Mouse (Mus musculus) heart, postnatal 0 days (tissue): ENCODE data around the gene Ank. TPM values are rescaled to one million over a fixed set of nuclear protein-coding genes. Genes with fewer than 3 reads are reported as not detected.

Source experiments
- ATAC-seq: fragments of 200-750 bp; cut with Nextera tagmentation; 2 replicates; pipeline ENCODE4 v1.8.0; 2017; ENCODE audit warnings: low read depth, moderate number of reproducible peaks, moderate library complexity; ENCODE audit not compliant: insufficient read depth
- DNase-seq: peaks from one replicate; pipeline ENCODE4 v3.0.0-alpha.2; 2016; ENCODE audit warnings: low spot score
- H3K27ac ChIP-seq: fragments of 300-500 bp; sonication (generic); 2 replicates; pipeline ENCODE4 v1.5.1; 2014; ENCODE audit warnings: low read depth, mild to moderate bottlenecking
- H3K27me3 ChIP-seq: fragments of 300-500 bp; sonication (generic); 2 replicates; pipeline ENCODE4 v1.6.1; 2014; ENCODE audit warnings: low read length, mixed read lengths; ENCODE audit not compliant: control insufficient read depth, insufficient read depth
- H3K36me3 ChIP-seq: fragments of 300-500 bp; sonication (generic); replicated peaks from 2 replicates; pipeline ENCODE4 v1.6.1; 2014; ENCODE audit warnings: low read length, mixed read lengths; ENCODE audit not compliant: control insufficient read depth, insufficient read depth
- H3K4me1 ChIP-seq: fragments of 300-500 bp; sonication (generic); 2 replicates; pipeline ENCODE4 v1.6.1; 2014; ENCODE audit warnings: antibody characterized with exemption; ENCODE audit not compliant: control insufficient read depth, insufficient read depth
- H3K4me2 ChIP-seq: fragments of 300-500 bp; sonication (generic); 2 replicates; pipeline ENCODE4 v1.6.1; 2014; ENCODE audit warnings: low read depth, mild to moderate bottlenecking, low read length, moderate library complexity
- H3K4me3 ChIP-seq: fragments of 300-500 bp; sonication (generic); 2 replicates; pipeline ENCODE4 v1.5.1; 2014; ENCODE audit warnings: low read depth, low read length
- H3K9ac ChIP-seq: fragments of 300-500 bp; sonication (generic); replicated peaks from 2 replicates; pipeline ENCODE4 v1.6.1; 2014; ENCODE audit warnings: low read depth, low read length, mixed read lengths
- H3K9me3 ChIP-seq: fragments of 300-500 bp; sonication (generic); replicated peaks from 2 replicates; pipeline ENCODE4 v1.6.1; 2016; ENCODE audit warnings: low read length; ENCODE audit not compliant: control insufficient read depth
- CTCF ChIP-seq: IDR thresholded peaks from 2 replicates; pipeline ENCODE4 v1.5.1; 2016; ENCODE audit warnings: antibody characterized with exemption, control low read depth, low read depth
- EP300 ChIP-seq: IDR thresholded peaks from 2 replicates; pipeline ENCODE4 v1.6.1; 2016; ENCODE audit warnings: antibody characterized with exemption, low read depth
- WGBS: fragments of 180-500 bp; shearing (Covaris S2); extraction: QIAGEN DNeasy Blood & Tissue Kit; methylation state at CpG from one replicate; pipeline ENCODE4 v1.1.7; 2014; 5-methylcytosine and 5-hydroxymethylcytosine counted together
- polyA plus RNA-seq: library from polyadenylated mRNA; unstranded; fragments of >200 nt; fragmentation: Nextera tagmentation; extraction: Ambion mirVana; gene quantifications from 2 replicates; pipeline ENCODE4 v1.2.1, GENCODE M21; 2015
- total RNA-seq: library from RNA; depleted of rRNA; stranded (reverse); fragments of >200 nt; gene quantifications from 2 replicates; pipeline ENCODE4 v1.2.3, GENCODE M21; 2014; ENCODE audit warnings: low replicate concordance

Gene Ank
- total and polyA plus RNA-seq, 2 experiments from 2014 or later, result 21.2 to 30.6 TPM

DNA sequence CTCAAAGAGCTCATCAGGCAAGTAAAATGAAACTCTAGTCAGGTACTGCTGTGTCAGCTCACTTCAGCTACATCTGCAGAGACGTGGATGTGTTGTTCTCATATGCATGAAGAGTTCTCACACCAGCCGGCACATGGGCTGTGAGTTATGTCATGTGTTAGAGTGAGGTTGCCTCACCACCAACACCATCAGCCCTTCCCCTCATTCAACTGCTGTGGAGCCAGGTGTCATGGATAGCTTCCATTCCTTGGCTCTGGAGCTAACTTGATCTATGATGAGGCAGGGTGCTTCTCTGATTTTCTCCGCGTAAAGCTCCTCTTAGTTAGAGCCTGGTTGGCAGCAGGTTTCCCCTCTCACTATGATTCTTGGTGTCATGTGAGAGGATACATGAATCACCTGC, 103.9 kb downstream of the Ank start:
- no peaks in the 10 kb centered on the region for H3K27me3 ChIP-seq
- H3K27ac ChIP-seq, result no peak overlapping the region
- no peak for DNase-seq
- no peak for TF ChIP-seq CTCF
- TF ChIP-seq EP300, result no peak
- H3K9me3 ChIP-seq, result no peaks in the 10 kb centered on the region
- peaks cover 50% of the 10 kb centered on the region for H3K36me3 ChIP-seq
- H3K4me2 ChIP-seq, result no peak overlapping the region
- no peak for ATAC-seq
- H3K9ac ChIP-seq, result no peak overlapping the region
- no peak overlapping the region for H3K4me3 ChIP-seq
- peaks cover 7% of the 10 kb centered on the region for H3K4me1 ChIP-seq
- WGBS, result 92% methylated on average over 4 of the region's 4 CpGs

- TF ChIP-seq CTCF (no peak), EP300 (no peak)
- no peak overlapping the region for H3K4me2 ChIP-seq
- peaks cover 45% of the 10 kb centered on the region for H3K36me3 ChIP-seq
- H3K9ac ChIP-seq, result no peak overlapping the region
- 58% methylated on average over 8 of the region's 8 CpGs for WGBS
- no peaks in the 10 kb centered on the region for H3K9me3 ChIP-seq
- peak; percentile 39 for ATAC-seq
- peak overlapping the region; percentile 64; the same call in 1 of the 2 replicates for H3K27ac ChIP-seq
- H3K4me1 ChIP-seq, result peaks cover 11% of the 10 kb centered on the region
- no peak overlapping the region for H3K4me3 ChIP-seq
- H3K27me3 ChIP-seq, result no peaks in the 10 kb centered on the region
- DNase-seq, result peak; percentile 45
Observed at GRCm38 (mm10) chr15:27571179-27571578, 104.7 kb downstream of the Ank start.

DNA sequence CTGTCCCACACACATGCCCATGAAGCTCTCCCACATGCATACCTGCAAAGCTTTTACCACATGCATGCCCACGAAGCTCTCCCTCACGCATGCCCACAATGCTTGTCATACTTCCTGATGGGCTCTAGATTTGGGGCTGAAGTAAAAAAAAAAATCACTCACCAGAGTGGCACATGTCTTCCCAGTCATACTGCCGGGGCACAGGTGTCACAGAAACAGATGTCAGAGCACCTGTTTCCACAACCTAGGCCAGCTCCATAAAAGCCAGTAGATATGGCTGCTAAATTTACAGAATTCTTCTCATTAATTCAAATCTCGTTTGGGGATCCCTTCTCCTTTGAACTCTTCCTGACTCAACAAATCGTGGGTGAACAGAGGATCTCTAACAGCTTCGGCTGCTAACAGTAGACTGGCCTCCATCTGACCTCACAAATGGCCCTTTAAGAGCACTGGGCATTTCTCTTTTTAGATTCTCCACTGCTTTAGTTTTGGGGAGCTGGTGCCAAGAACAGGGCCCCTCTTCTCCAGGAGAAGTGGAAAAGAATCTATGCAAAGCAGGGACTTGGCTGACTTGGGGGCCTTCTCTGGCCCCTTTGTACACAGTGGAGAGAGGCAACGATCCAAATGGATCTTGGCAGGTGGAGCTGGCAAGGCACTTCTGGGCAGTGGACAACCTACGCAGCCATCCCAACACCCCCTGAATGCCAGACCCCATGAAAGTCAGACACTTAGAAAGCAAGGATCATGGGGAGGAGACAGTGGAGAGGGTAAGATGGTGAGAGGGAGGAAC, 108.7 kb downstream of the Ank start:
- 58% methylated on average over 8 of the region's 8 CpGs for WGBS
- Histone ChIP-seq H3K9me3 (no peaks in the 10 kb centered on the region), H3K27ac (peak overlapping the region; percentile 68), H3K27me3 (no peaks in the 10 kb centered on the region), H3K36me3 (peaks cover 20% of the 10 kb centered on the region), H3K4me2 (no peak overlapping the region), H3K4me1 (peaks cover 16% of the 10 kb centered on the region), H3K9ac (no peak overlapping the region), H3K4me3 (no peak overlapping the region)
- no peak for ATAC-seq
- no peak for DNase-seq
- TF ChIP-seq CTCF (no peak), EP300 (no peak)

GRCm38 (mm10) chr15:27575932-27576331, 109.5 kb downstream of the Ank start:
- H3K27ac ChIP-seq, result peak overlapping the region; percentile 68
- no peak overlapping the region for H3K4me2 ChIP-seq
- ATAC-seq (peak; percentile 64), DNase-seq (peak; percentile 54)
- no peaks in the 10 kb centered on the region for H3K9me3 ChIP-seq
- peaks cover 20% of the 10 kb centered on the region for H3K36me3 ChIP-seq
- no peak overlapping the region for H3K9ac ChIP-seq
- WGBS, result 43% methylated on average over 3 of the region's 3 CpGs
- H3K4me3 ChIP-seq, result no peak overlapping the region
- TF ChIP-seq EP300 (no peak), CTCF (no peak)
- H3K27me3 ChIP-seq, result no peaks in the 10 kb centered on the region
- H3K4me1 ChIP-seq, result peaks cover 16% of the 10 kb centered on the region

DNA sequence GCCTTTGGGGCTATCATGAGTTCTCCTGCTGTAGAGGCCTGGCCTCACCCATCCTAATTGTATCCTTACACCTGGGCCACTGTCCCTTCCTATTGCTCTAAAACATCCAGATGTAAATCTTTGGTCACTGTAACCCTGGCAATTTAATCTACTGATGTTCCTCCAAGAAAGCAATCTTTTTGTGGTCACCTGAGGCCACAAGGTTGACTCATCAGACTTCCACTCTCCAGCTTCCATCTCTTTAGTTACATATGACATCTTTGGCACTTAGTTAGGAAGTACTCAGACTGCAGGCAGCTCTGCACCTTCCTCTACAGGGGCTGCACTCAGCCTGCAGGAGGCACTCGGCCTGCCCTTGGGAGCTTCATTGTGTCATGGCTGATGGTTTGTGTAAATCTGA, 110.4 kb downstream of the Ank start:
- Histone ChIP-seq H3K9ac (no peak overlapping the region), H3K36me3 (peaks cover 18% of the 10 kb centered on the region), H3K4me3 (no peak overlapping the region), H3K27ac (peak overlapping the region; percentile 68; the same call in 1 of the 2 replicates), H3K27me3 (no peaks in the 10 kb centered on the region), H3K4me2 (no peak overlapping the region), H3K4me1 (peaks cover 16% of the 10 kb centered on the region), H3K9me3 (no peaks in the 10 kb centered on the region)
- ATAC-seq (no peak), DNase-seq (no peak)
- 74% methylated on average over 1 of the region's 1 CpGs for WGBS
- TF ChIP-seq EP300, result no peak
- no peak for TF ChIP-seq CTCF
